Mouse (Mus musculus) megakaryocyte progenitor cell, adult 5-6 weeks (primary cell): Measurements from ENCODE around the gene Hhipl1. TPM values are rescaled to one million over a fixed set of nuclear protein-coding genes. Genes with fewer than 3 reads are reported as not detected.

ENCODE experiments used
- ATAC-seq: replicated peaks from 2 replicates; pipeline ENCODE4 v1.8.0; 2016; ENCODE audit warnings: mild to moderate bottlenecking, moderate TSS enrichment, inconsistent platforms; ENCODE audit not compliant: poor library complexity
- total RNA-seq, 2 experiments: library from RNA; stranded (forward) in 1 of 2; stranded (reverse) in 1 of 2; fragments of 157-497, 149-512 nt in 1 of 2; fragments of 200-1000 nt in 1 of 2; gene quantifications; 2 replicates each; pipeline versions ENCODE4 v1.2.3 to v1.2.4; 2015 to 2017

Hhipl1 gene
- total RNA-seq, 2 experiments from 2014 or later = not detected

DNA sequence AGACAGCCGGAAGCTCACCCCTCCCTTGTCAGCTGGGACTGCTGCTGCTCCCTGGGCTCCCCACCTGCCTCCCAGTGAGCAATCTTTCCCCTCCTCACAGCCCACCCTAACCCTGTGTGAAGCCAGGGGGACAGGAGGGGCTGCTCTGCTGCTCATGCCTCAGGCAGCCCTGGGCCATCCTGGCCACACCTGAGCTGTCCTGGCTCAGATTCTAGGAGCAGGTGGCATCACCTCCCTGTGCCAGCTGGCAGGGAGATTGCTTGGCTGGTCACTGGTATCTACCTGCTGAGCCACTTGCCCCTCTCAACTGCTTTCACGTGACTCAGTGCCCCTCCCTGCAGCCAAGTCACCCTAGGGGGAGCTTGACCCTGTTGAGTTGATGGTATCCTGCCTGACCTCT lies 48.2 kb downstream of the Hhipl1 start:
- no peak for ATAC-seq

DNA sequence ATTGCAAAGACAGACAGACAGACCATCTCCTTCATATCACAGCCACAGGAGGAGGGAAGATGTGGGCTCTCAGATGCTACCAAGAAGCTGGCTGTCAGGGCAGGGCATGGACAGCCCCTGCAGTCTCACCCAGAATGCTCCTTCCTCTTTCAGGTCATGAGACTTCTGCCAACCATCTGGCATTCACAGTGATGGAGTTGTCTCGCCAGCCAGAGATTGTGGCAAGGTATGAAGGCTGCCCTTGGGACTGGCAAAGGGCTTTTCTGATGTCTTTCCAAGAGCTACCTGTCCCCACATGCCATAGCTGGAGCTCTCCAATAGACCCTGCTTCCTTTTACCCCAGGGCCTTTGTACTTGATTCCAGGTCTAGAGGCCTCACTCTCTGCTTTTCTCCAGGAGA lies 49.2 kb downstream of the Hhipl1 start:
- ATAC-seq = no peak

- no peak for ATAC-seq
Observed at GRCm38 (mm10) chr12:108355986-108356385, 49.9 kb downstream of the Hhipl1 start.

GRCm38 (mm10) chr12:108363796-108364195 lies 57.7 kb downstream of the Hhipl1 start:
- ATAC-seq = peak; percentile 93

GRCm38 (mm10) chr12:108365340-108365739 lies 59.3 kb downstream of the Hhipl1 start:
- ATAC-seq = no peak

DNA sequence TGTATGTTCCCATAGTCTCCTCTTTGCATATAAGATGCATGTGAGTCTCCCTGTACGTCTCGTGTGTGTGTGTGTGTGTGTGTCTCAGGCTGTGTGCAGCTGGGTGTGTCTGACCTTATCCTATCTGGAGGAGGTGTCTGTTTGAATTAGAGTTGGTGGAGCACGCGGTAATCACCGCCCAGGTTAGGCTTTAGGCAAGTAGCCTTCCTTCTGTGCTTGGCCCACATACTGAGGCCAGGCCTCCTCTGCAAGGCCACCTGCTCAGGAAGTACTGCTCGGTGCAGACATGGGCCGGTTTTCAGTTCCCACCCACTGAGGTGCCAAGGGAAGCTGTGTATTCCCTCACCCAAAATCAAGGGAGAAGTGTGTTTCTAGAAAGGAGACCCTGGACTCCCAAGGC lies 59.8 kb downstream of the Hhipl1 start:
- no peak for ATAC-seq

DNA sequence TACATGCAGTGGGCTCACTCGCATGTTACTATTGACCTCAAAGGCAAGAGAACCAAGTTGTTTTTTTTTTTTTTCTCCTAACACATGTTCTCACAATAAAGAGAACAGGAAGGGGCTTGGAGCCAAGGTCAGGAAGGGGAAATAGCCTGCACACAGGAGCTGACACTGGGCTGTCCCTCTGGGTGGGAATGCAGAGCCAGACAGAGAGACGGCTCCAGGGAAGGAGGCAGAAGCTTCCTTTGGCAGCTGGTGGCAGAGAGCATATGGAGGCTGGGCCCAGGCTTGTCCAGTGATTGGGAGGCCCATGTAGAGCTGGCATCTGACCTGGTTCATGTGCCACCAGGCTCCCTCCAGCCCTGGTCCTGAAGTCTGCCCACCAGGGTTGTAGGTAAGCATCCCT lies 61.8 kb downstream of the Hhipl1 start:
- no peak for ATAC-seq

- no peak for ATAC-seq
Observed at GRCm38 (mm10) chr12:108368921-108369320, 62.9 kb downstream of the Hhipl1 start.

GRCm38 (mm10) chr12:108370596-108371428 lies 64.7 kb downstream of the Hhipl1 start, which contains the start of gene Eml1:
TSS of gene Eml1 (plus strand) at chr12:108370957.
- ATAC-seq = no peak

GRCm38 (mm10) chr12:108371429-108371765 lies 65.3 kb downstream of the Hhipl1 start:
- ATAC-seq = no peak

- ATAC-seq = no peak
Observed at GRCm38 (mm10) chr12:108372241-108372640, 66.2 kb downstream of the Hhipl1 start.

DNA sequence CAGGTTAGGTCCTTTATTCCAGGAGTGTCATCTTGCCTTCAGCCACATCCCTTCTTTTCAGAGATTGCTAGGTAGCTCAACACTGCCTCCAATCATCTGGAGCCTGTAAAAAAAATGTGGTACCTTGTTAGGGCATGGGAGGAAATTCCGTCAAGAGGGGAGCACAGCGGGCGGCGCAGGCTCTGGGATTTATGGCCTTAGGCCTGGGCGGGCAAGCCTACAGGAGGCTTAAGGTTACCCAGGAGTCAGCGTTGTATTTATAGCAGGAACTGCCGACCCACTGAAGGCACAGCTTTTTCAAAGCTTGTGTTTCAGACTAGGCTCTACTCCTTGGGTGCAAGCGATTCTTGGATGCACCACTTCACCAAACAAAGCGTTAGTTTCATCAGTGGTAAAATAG lies 67.5 kb downstream of the Hhipl1 start:
- no peak for ATAC-seq

GRCm38 (mm10) chr12:108374689-108375088 lies 68.6 kb downstream of the Hhipl1 start:
- ATAC-seq = no peak

DNA sequence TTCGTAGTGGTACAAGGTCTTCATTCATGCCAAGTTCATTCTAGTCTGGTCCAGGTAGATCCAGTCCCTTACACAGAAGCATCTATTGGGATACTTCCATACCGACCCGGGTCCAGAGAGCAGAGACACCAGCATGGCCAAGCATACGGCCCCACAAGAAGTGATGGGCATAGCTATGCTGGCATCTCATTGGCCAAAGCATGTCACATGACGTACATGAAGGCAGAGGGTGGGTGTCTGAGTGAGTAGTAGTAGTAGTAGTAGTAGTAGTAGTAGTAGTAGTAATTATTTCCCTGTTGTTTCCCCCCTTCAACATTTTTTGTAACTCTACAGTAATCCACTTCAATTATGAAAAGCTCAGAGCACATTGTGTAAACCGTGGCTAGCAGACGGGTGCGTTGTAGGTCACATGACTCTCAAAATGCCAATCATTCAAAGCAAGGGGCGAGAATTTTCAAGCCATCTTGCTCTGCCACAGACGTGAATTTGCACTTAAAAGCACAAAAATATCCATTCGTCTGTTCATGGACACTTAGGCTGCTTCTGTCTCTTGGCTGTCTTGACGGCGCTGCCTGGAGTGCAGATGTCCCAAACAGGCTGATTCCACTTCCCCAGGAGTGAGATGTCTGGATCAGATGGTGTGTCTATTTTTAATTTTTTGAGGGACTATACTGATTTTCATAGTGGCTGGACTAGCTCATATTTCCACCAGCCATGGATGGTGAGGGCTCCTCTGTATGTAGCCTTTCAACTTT lies 72.5 kb downstream of the Hhipl1 start:
- no peak for ATAC-seq

Other genes with a start within 250 kb of the Hhipl1 start
- 44.5 and 46.6 TPM in 2 replicates for gene Setd3, start 127.0 kb upstream of the Hhipl1 start, total RNA-seq (2015)
- gene Setd3, start 127.0 kb upstream of the Hhipl1 start, total RNA-seq (2017) = 78.3 and 87.6 TPM in 2 replicates
- 72.7 and 76.5 TPM in 2 replicates for gene Ccnk, start 126.7 kb upstream of the Hhipl1 start, total RNA-seq (2015)
- 15.3 and 15.7 TPM in 2 replicates for gene Ccnk, start 126.7 kb upstream of the Hhipl1 start, total RNA-seq (2017)
- 0.39 and 0.64 TPM in 2 replicates for gene Ccdc85c, start 30.8 kb upstream of the Hhipl1 start, total RNA-seq (2015)
- gene Ccdc85c, start 30.8 kb upstream of the Hhipl1 start, total RNA-seq (2017) = 0.46 and 1.6 TPM in 2 replicates
- gene Cyp46a1, start 28.1 kb downstream of the Hhipl1 start, total RNA-seq (2015) = 0.10 and 0.51 TPM in 2 replicates
- not detected in 2 replicates for gene Cyp46a1, start 28.1 kb downstream of the Hhipl1 start, total RNA-seq (2017)
- 0.07 TPM in 1 of 2 replicates, not detected in the other for gene Eml1, start 64.7 kb downstream of the Hhipl1 start, total RNA-seq (2015)
- gene Eml1, start 64.7 kb downstream of the Hhipl1 start, total RNA-seq (2017) = not detected in 2 replicates
- 38.1 and 45.9 TPM in 2 replicates for gene Evl, start 248.4 kb downstream of the Hhipl1 start, total RNA-seq (2015)
- gene Evl, start 248.4 kb downstream of the Hhipl1 start, total RNA-seq (2017) = 17.0 and 38.9 TPM in 2 replicates